Mouse (Mus musculus) macrophage (primary cell): ENCODE data around the gene 1700034J05Rik. TPM values are rescaled to one million over a fixed set of nuclear protein-coding genes. Genes with fewer than 3 reads are reported as not detected.

Source experiments
- H3K27ac ChIP-seq: fragments of 350-480 bp; formaldehyde crosslinking; 2 replicates; pipeline ENCODE4 v1.9.0; 2021
- H3K36me3 ChIP-seq: fragments of 350-480 bp; formaldehyde crosslinking; 2 replicates; pipeline ENCODE4 v1.9.0; 2021; ENCODE audit errors: inconsistent target
- H3K4me3 ChIP-seq: fragments of 350-480 bp; formaldehyde crosslinking; 2 replicates; pipeline ENCODE4 v1.9.0; 2021; ENCODE audit errors: inconsistent target
- H3K79me2 ChIP-seq: fragments of 350-480 bp; formaldehyde crosslinking; 2 replicates; pipeline ENCODE4 v1.9.0; 2021; ENCODE audit errors: inconsistent target
- WGBS: methylation state at CpG from one replicate; pipeline ENCODE4 v1.1.7; 2026; ENCODE audit warnings: inconsistent platforms; ENCODE audit not compliant: missing documents; 5-methylcytosine and 5-hydroxymethylcytosine counted together
- polyA plus RNA-seq: library from polyadenylated mRNA; stranded (reverse); fragments of 250-400 nt; gene quantifications from 3 replicates; pipeline ENCODE4 v1.2.4, GENCODE M21; 2018; ENCODE audit warnings: inconsistent platforms
- total RNA-seq, 78 experiments: library from RNA; depleted of rRNA; stranded (reverse); fragments of 250-400 nt; gene quantifications; 1 replicate in 9 of 78; 2 replicates in 24 of 78; 3 replicates in 43 of 78; 4 replicates in 2 of 78; pipeline ENCODE4 v1.2.4; 2018; ENCODE audit warnings: inconsistent platforms in 56 of 78

The 1700034J05Rik gene
- total RNA-seq (2018; cell fraction: chromatin; rRNA removed) = not detected
- total RNA-seq (2018; cell fraction: cytosol; rRNA removed) = not detected
- total RNA-seq (2018; cell fraction: nucleus; rRNA removed) = not detected
- not detected in 3 replicates for polyA plus RNA-seq

DNA sequence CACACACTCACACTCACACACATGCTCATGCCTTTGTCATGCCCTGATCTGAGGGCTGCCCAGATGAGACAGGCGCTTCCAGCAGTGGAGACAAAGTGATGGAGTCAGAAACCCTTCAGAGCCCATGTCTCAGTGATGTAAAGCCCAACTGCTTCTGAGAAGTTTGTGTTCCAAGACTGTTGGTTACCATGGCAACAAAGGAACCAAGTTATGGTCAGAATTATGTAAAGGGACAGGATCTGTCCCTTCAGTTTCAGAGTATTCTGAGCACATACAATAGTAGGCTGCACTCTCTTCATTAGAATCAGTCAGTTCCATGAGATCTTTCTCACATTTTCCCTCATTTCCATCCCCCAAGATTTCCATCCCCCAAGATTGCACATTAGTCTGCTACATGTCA is at the start of gene 1700034J05Rik:
Gene 1700034J05Rik (minus strand): TSS at position 165 of the 400 bp plus-strand sequence.
- H3K36me3 ChIP-seq = no peaks in the 10 kb centered on the region
- H3K27ac ChIP-seq = no peak within 1 kb of the TSS
- H3K4me3 ChIP-seq = no peak within 1 kb of the TSS
- WGBS = 100% methylated on average over 1 of the region's 1 CpGs
- H3K79me2 ChIP-seq = no peaks in the 10 kb centered on the region

DNA sequence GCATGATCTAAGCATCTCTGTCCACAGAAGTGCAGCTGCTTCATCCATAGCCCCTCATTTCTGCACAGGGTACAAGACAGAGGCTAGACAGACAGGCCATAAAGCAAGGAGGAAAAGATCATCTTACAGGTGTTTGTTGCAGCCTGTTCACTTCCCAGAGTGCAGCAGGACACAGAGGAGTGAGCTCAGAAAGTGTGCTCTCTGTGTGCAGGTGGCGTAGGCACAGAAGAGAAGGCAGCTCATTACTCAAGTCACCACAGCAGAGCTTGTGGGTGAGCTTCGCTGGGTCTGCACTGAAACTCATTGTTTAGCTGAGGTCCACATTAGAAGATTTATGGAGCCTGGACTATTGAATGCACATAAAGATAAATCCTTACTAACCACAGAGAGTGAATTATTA is 45.5 kb upstream of the 1700034J05Rik start:
- no peak overlapping the region for H3K4me3 ChIP-seq
- WGBS = 90% methylated on average over 2 of the region's 2 CpGs
- H3K36me3 ChIP-seq = 0 out of 2 replicates have a peak, but pooled peaks cover 12% of the 10 kb centered on the region
- H3K27ac ChIP-seq = no peak overlapping the region
- H3K79me2 ChIP-seq = no peaks in the 10 kb centered on the region

DNA sequence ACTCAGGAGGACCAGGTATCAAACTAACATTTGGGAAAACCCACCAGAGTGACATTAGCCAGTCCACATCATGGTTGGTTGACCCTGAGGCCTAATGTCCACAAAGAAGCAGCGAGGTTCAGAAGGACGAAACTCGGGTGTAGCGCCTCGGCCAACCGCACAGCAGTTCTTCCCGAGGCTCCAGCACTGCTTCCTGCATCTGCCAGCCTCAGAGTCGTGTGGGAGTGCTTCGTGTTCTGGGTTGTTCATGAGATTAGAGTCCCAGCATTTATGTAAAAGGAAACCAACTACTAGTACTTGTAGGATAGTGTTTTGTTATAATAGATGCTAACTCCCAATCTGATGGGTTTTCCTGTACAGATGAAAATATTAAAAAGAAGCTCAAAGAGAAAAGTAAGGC is 45.1 kb upstream of the 1700034J05Rik start:
- Histone ChIP-seq H3K36me3 (0 out of 2 replicates have a peak, but pooled peaks cover 12% of the 10 kb centered on the region), H3K79me2 (no peaks in the 10 kb centered on the region), H3K27ac (no peak overlapping the region), H3K4me3 (no peak overlapping the region)
- WGBS = 80% methylated on average over 9 of the region's 9 CpGs

DNA sequence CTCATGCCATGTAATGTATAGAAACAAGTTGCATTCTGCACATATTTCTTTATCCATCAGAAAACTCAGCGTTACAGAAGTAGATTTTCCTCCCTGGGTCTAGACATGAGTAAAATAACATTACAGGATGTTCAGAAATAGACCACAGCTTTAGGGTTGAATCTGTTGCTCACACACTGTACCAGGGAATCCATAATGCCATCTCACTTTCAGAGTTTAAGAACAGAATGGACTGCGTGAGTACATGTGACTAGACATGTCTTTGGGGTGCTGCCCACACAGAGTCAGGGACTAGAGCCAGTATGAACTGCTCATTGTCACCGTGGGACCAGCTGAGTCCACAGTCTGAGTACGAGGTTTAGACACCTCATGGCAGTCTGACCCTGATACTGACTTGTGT is 44.5 kb upstream of the 1700034J05Rik start:
- H3K4me3 ChIP-seq = no peak overlapping the region
- WGBS = 93% methylated on average over 4 of the region's 4 CpGs
- H3K79me2 ChIP-seq = no peaks in the 10 kb centered on the region
- H3K27ac ChIP-seq = no peak overlapping the region
- H3K36me3 ChIP-seq = peaks cover 12% of the 10 kb centered on the region; the same call in 1 of the 2 replicates

DNA sequence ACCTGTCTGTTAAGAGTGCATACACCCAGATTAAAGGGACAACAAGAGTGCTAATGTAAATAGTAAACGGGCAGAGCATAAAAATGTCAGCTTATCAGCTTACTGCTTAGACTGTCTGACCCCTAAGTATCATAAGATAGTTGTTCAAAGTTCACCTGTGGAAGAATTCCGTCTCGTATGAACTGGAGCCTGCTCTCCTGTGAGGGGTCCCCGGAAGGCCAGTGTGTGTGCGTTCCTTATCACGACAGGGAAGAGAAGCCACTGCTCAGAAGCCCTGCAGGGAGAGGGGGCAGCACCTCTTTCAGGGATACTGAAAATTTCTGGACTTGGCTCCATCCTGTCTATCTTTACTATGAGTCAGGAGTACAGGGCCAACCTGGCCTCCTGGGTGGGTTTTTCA is 42.8 kb upstream of the 1700034J05Rik start:
- WGBS = 93% methylated on average over 6 of the region's 6 CpGs
- Histone ChIP-seq H3K36me3 (peaks cover 11% of the 10 kb centered on the region; the same call in 1 of the 2 replicates), H3K4me3 (no peak overlapping the region), H3K27ac (no peak overlapping the region), H3K79me2 (no peaks in the 10 kb centered on the region)

DNA sequence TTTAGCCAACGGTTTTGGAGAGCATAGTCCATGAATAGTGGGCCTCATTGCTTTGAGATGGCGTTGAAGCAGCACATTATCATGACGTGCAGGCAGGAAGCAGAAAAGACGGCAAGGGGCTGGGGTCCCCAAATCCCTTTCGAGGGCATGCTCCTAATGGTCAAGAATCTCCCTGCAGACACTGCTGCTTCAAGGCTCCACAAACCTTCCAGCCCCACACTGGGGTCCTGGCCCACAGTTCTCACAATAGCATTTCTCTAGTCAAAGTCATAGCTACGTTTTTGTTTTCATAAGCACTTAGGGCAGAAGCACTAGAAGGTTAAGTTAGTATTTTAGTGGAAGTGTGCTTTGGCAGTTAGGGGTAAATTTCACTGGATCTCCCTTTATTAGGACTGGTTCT is 41.7 kb upstream of the 1700034J05Rik start:
- no peaks in the 10 kb centered on the region for H3K79me2 ChIP-seq
- H3K27ac ChIP-seq = no peak overlapping the region
- H3K4me3 ChIP-seq = no peak overlapping the region
- 94% methylated on average over 6 of the region's 6 CpGs for WGBS
- H3K36me3 ChIP-seq = peaks cover 9% of the 10 kb centered on the region; the same call in 1 of the 2 replicates

DNA sequence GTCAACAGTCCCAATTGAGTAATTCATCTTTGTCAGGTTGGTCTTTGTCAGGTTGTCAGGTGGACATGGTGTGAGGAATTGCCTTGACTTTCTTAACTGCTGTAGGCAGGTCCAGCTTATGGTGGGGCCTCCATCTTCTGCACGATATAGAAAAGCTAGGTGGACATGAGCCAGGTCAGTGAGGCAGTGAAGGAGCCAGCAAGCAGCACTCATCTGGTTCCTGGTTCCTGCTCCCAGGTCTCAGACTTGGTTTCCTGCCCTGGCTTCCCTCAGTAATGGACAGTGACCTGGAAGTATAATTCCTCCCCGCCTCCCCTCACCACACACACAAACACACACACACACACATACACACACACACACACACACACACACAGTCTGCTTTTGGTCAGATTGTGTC is 41.2 kb upstream of the 1700034J05Rik start:
- Histone ChIP-seq H3K4me3 (no peak overlapping the region), H3K79me2 (no peaks in the 10 kb centered on the region), H3K36me3 (peaks cover 9% of the 10 kb centered on the region; the same call in 1 of the 2 replicates), H3K27ac (no peak overlapping the region)
- WGBS = 100% methylated on average over 2 of the region's 2 CpGs

DNA sequence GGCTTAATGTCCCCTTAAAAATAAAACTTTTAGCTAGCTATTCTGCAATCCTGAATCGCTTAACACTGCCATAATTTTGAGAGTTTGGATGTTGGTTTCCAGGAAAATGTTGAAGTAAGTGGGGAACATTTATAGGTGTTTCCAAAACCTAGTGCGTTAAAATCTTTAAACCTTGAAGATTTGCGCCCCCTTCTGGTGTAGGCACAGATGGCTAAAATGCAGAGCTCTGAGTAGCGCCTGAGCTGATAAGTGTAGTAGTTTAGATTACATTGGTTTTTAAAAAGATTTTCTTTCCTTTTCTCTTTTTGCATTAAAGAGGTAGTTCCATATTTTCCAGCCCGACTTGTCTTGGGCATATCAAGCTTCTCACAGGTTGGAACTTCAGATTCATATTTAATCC is 40.0 kb upstream of the 1700034J05Rik start:
- no peaks in the 10 kb centered on the region for H3K79me2 ChIP-seq
- no peak overlapping the region for H3K27ac ChIP-seq
- WGBS = 41% methylated on average over 5 of the region's 5 CpGs
- H3K4me3 ChIP-seq = no peak overlapping the region
- peaks cover 4% of the 10 kb centered on the region; the same call in 1 of the 2 replicates for H3K36me3 ChIP-seq

DNA sequence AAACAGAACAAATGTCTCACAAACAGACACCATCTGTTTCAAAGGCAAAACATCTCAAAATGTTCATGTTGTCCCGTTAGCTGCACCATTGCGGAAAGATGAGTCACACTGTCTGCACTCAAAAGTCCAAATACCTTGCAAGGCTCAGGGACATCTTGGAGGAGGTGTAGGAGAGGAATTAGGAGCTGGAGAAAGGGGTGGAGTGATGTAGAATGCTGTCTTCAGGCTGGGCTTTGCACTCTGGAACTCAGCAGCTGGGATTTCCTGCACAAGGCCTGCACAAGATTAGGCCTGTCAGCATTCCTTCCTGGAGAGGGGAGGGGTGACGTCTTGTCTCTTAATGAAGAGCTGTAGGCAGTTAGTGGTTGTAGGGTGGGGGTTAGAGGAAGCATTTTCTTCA is 30.3 kb upstream of the 1700034J05Rik start:
- H3K4me3 ChIP-seq = no peak overlapping the region

DNA sequence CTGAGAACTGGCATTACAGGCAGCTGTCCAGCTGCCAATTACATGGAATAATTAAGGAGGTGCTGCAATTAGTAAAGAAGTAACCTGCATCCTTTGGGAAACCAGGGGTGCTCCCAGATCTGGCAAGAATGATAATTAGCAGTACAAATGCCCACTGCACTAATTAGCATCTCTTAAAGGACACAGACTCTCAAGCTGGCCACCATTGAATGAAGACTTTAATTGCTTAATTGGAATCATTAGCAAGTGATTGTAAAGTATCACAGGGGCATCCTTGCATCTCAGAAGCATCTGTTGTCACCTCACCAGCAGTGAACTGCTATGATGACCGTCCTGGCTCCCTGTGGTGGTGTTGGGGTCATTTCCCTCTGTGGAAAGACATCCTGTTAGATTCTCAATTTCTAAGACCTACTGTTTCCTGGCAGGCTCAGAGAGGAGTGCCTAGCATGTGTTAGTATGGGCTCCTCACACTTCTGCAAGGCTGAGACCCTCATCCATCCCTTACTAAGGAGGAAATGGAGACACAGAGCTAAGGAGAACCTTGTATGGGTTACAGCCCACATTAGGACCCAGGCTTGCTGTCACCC is 27.1 kb upstream of the 1700034J05Rik start:
- H3K36me3 ChIP-seq = peaks cover 6% of the 10 kb centered on the region; the same call in 1 of the 2 replicates
- no peak overlapping the region for H3K4me3 ChIP-seq
- whole genome bisulfite sequencing = 100% methylated on average over 1 of the region's 1 CpGs

More for the DNA sequence above, 30.3 kb upstream of the 1700034J05Rik start:
- WGBS = 85% methylated on average over 3 of the region's 3 CpGs
- Histone ChIP-seq H3K27ac (no peak overlapping the region), H3K79me2 (no peaks in the 10 kb centered on the region), H3K36me3 (no peaks in the 10 kb centered on the region)

DNA sequence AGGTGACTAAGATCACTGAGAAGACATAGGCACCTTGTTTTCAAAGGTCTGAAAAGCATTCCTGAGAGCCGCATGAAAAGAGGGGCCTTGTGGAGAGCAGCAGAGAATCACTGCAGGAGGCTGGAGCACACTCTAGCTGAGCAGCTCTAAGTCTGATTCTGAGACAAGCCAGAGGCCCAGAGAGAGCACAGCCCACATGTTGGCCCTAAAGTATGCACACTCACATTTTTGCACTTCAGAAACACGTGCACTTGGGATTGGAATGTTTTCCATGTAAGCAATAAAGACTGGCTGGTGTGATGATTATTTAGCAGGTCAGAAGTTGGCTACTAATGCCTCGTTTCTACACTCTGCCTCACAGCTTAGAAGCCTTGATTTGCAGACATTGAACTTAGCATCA is 25.7 kb upstream of the 1700034J05Rik start:
- Histone ChIP-seq H3K4me3 (no peak overlapping the region), H3K27ac (no peak overlapping the region), H3K36me3 (peaks cover 6% of the 10 kb centered on the region; the same call in 1 of the 2 replicates), H3K79me2 (no peaks in the 10 kb centered on the region)
- 96% methylated on average over 3 of the region's 3 CpGs for whole genome bisulfite sequencing

More for the DNA sequence above, 27.1 kb upstream of the 1700034J05Rik start:
- H3K79me2 ChIP-seq = no peaks in the 10 kb centered on the region
- H3K27ac ChIP-seq = no peak overlapping the region

DNA sequence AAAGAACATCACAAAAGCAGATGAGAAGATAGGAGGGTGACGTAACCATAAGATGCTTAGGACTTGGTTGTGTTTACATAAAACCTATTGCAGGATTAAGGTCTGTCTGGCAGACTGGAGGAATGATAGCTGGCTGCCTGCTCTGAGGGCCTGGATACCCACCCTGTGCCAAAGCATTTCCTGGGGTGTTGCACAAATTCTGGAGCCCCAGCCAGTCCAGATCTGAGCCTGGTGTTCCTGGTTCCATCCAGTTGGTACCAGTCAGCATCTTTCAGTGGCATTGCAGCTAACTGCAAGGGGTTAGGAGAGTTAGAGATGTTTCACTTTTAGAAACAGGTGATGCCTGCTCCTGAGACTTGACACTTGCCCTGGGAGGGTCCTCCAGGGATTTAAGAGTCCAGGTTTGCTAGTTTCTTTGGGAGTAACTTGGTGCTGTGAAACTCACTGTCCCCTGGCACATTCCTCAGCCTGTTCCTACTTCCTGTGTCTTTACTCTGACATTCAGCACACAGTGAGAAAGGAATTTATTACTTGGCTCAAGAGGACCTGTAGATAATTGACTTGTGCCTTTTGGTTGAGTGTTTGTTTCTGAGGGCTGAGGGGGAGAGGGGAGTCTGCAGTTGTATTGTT is 25.0 kb upstream of the 1700034J05Rik start:
- H3K36me3 ChIP-seq = peaks cover 6% of the 10 kb centered on the region; the same call in 1 of the 2 replicates
- H3K27ac ChIP-seq = no peak overlapping the region
- no peak overlapping the region for H3K4me3 ChIP-seq
- WGBS = 100% methylated on average over 1 of the region's 1 CpGs
- no peaks in the 10 kb centered on the region for H3K79me2 ChIP-seq

DNA sequence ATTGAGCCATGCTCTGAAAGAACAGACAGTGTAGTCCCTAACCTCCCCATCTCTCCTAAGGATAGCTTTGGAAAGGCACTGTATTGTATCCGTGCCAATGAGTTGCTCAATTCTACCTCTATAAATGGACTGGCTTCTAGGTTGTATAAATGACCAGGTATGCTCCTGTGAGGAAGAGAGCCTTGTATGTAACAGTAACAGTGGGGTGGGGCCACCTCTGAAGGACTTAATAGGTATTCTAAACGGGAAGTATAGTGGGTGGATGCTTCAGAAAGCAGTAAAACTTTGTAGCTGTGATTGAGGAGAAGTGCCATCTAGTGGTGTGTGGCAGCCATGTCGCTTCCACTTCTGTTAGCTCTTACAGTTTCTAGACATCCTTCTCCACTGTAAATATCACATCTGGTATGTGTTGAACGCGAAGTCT is 24.5 kb upstream of the 1700034J05Rik start:
- peaks cover 6% of the 10 kb centered on the region; the same call in 1 of the 2 replicates for H3K36me3 ChIP-seq

DNA sequence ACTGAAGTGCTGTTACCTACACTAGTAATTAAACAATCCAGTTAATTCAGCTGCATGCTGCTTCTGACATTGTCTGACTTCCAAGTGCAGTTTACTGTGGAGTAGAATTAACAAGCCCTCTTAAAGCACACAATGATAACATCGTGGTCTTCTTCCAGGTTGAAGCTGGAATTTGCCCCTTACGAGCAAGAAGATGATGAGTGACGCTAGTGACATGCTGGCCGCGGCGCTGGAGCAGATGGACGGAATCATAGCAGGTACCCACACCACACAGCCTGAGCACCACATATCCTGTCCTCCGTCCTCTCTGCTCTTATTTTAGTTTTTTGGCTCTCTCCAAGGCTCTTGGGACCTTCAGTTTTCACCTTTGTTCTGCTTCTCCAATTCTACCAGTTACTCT is 22.2 kb upstream of the 1700034J05Rik start:
- no peak overlapping the region for H3K4me3 ChIP-seq
- no peaks in the 10 kb centered on the region for H3K79me2 ChIP-seq
- no peak overlapping the region for H3K27ac ChIP-seq
- peaks cover 6% of the 10 kb centered on the region; the same call in 1 of the 2 replicates for H3K36me3 ChIP-seq
- 94% methylated on average over 8 of the region's 8 CpGs for WGBS

More for the DNA sequence above, 24.5 kb upstream of the 1700034J05Rik start:
- Histone ChIP-seq H3K4me3 (no peak overlapping the region), H3K79me2 (no peaks in the 10 kb centered on the region), H3K27ac (no peak overlapping the region)
- 66% methylated on average over 5 of the region's 5 CpGs for WGBS

DNA sequence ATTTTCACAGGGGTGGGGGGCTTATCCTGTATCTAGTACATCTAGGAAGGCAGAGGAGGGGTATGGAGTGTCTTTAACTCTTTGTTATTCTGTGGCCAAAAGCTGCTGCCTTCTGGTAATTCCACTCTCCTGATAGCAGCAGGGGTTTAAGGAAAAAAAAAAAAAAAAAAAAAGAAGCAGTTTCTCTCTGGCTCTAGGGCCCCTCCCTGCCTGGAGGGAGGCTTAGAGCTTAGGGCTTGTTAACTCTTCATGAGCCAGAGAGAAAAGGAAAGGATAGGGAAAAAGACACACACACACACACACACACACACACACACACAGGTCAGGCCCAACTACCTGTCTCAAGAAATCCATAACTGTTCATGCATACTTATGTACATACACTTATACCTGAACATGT is 19.6 kb upstream of the 1700034J05Rik start:
- H3K79me2 ChIP-seq = no peaks in the 10 kb centered on the region
- H3K4me3 ChIP-seq = no peak overlapping the region
- no peak overlapping the region for H3K27ac ChIP-seq
- peaks cover 6% of the 10 kb centered on the region; the same call in 1 of the 2 replicates for H3K36me3 ChIP-seq
